Mouse (Mus musculus) erythroblast, embryonic 14.5 days (primary cell): ENCODE measurements around the gene Nmnat1.

ENCODE experiments used
- GATA1 ChIP-seq: IDR thresholded peaks from 2 replicates; pipeline ENCODE4 v1.6.1; 2012; ENCODE audit warnings: low read length, inconsistent platforms, mixed read lengths
- TAL1 ChIP-seq: IDR thresholded peaks from 3 replicates; pipeline ENCODE4 v1.6.1; 2012; ENCODE audit warnings: low read length, inconsistent platforms, mixed read lengths

DNA sequence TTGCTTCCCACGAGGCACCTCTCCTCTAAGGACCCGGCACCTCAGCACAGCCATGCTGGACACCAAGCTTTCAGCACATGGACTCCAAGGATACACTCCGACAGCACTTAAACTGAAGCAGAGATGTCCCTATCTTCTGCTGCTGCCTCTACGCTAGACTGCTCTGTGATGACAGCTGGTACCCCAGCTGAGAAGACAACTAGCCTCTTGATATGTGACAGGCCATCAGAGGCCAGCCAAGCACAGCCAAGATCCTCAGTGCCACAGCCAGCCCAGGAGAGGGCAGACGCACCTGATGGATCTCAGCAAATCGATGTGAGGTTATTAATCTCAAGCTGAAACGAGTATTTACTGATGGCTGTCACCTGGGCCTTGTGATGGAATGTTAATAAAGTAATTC, 9.9 kb downstream of the Nmnat1 start:
- TF ChIP-seq GATA1 = no peak
- TF ChIP-seq TAL1 = no peak
